Mouse (Mus musculus) lung, adult 2 months (tissue): ENCODE data around the gene Trappc13. TPM values are rescaled to one million over a fixed set of nuclear protein-coding genes. Genes with fewer than 3 reads are reported as not detected.
A peak's percentile ranks its signal among the peaks of the same experiment; 100 is the strongest.

ENCODE experiments used
- DNase-seq: peaks from one replicate; pipeline ENCODE4 v3.0.0; 2022
- H3K4me1 ChIP-seq: fragments of 200-500 bp; 2 replicates; pipeline ENCODE4 v1.6.1; 2011; ENCODE audit warnings: low read length; ENCODE audit not compliant: control insufficient read depth, insufficient read depth
- H3K4me3 ChIP-seq: fragments of 200-500 bp; replicated peaks from 2 replicates; pipeline ENCODE3; 2011; ENCODE audit warnings: low read depth, mild to moderate bottlenecking, control low read depth, low read length; ENCODE audit errors: extremely low read depth
- CTCF ChIP-seq: fragments of 200-500 bp; IDR thresholded peaks from 2 replicates; pipeline ENCODE4 v1.5.1; 2011; ENCODE audit warnings: mild to moderate bottlenecking, low read length, control low read depth; ENCODE audit not compliant: insufficient read depth
- POLR2A ChIP-seq: fragments of 200-500 bp; IDR thresholded peaks from 2 replicates; pipeline ENCODE4 v1.6.1; 2011; ENCODE audit warnings: low read depth, mild to moderate bottlenecking, control low read depth, low read length, borderline replicate concordance; ENCODE audit errors: extremely low read depth
- WGBS: fragments of 180-500 bp; shearing (Covaris S2); methylation state at CpG from one replicate; pipeline ENCODE4 v1.1.7; 2018; 5-methylcytosine and 5-hydroxymethylcytosine counted together
- polyA plus RNA-seq: library from polyadenylated mRNA; depleted of rRNA; stranded (reverse); fragments of >200 nt; gene quantifications from 2 replicates; pipeline ENCODE4 v1.2.3, GENCODE M21; 2012; rRNA removed

The Trappc13 gene
- polyA plus RNA-seq, 1 experiment = 6.9 TPM

DNA sequence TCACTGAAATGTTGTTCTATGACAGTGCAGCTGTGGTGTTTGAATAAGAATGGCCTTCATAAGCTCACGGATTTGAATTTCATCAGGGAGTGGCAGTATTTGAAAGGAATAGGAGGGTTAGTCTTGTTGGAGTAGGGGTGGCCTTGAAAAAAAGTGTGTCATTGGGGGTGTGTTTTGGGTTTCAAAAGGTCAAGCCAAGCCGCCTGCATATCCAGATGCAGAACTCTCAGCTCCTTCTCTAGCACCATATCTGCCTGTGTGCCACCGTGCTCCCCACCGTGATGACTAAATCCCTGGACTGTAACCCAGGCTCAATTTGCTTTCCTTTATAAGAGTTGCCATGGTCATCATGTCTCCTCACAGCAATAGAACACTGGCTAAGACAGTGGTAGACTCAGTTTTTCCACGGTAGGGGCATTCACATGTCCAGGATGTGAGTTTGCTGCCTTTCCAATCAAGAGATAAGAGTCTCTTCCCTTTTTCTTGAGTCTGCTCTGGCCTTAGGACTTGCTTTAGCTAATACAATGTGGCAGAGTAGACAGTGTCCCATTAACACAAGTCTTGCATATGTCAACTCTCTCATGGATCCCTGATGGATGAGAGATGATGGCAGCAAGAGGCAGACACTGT lies 76.5 kb downstream of the Trappc13 start:
- no peak for DNase-seq
- no peaks in the 10 kb centered on the region for H3K4me1 ChIP-seq
- H3K4me3 ChIP-seq = no peak overlapping the region
- no peak for TF ChIP-seq CTCF
- no peak for TF ChIP-seq POLR2A
- 86% methylated on average over 5 of the region's 5 CpGs for WGBS

DNA sequence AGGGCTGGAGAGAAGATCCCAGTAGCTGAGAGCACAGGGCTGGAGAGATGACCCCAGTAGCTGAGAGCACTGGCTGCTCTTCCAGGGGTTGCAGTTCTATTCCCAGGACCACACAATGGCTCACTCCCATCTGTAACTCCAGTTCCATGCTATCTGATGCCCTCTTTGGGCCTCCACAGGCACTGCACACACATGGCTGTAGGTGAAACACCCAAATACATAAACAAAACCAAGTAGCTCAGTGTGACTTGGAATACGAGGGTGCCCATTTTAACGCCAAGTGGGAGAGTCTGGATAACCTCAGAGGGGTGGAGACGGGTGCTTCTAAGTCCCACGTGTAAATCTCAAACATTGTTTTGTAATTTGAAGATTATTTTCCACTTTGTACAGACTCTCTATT lies 77.9 kb downstream of the Trappc13 start:
- 89% methylated on average over 4 of the region's 4 CpGs for WGBS
- no peak overlapping the region for H3K4me3 ChIP-seq
- no peak for TF ChIP-seq POLR2A
- no peak for TF ChIP-seq CTCF
- no peak for DNase-seq
- peaks cover 3% of the 10 kb centered on the region; the same call in 1 of the 2 replicates for H3K4me1 ChIP-seq

DNA sequence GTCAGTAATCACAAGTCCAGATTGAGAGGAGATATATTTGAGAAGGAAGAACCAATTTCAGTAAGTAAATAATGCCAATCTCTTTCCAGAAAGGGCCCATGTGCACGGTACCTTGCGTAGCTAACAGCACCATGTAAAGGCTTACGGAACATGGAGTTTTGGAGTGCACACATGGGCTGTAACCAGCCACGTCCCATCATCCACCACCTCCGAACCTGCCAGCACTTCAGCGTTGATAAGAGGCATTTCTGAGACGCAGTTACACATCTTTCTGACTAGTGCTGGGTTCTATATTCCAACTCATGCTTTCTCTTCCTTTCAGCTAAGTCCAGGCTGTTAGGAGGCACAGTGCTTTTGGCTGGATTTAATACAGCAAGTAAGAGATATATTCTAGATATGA lies 81.1 kb downstream of the Trappc13 start:
- Histone ChIP-seq H3K4me1 (peaks cover 8% of the 10 kb centered on the region; the same call in 1 of the 2 replicates), H3K4me3 (no peak overlapping the region)
- no peak for DNase-seq
- no peak for TF ChIP-seq POLR2A
- no peak for TF ChIP-seq CTCF
- 61% methylated on average over 7 of the region's 7 CpGs for WGBS

DNA sequence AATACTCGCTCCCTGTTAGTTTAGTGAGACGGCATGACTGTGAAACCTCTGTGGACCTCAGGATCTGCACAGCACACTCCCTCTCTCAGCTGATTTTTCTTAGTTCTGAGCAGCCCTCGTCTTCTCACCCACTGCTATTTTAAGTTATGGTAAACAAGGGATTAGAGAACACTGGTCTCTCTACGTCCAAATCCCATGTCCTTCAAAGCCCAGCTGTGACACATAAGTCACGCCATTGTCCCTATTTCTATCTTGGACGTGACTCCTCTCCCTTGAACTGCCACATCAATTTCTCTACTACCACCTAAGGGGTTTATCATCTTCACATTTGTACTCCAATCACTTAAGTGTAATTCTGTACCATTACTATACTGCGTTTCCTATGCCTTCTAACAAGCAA lies 82.3 kb downstream of the Trappc13 start:
- WGBS = 63% methylated on average over 7 of the region's 7 CpGs
- DNase-seq = no peak
- H3K4me3 ChIP-seq = no peak overlapping the region

DNA sequence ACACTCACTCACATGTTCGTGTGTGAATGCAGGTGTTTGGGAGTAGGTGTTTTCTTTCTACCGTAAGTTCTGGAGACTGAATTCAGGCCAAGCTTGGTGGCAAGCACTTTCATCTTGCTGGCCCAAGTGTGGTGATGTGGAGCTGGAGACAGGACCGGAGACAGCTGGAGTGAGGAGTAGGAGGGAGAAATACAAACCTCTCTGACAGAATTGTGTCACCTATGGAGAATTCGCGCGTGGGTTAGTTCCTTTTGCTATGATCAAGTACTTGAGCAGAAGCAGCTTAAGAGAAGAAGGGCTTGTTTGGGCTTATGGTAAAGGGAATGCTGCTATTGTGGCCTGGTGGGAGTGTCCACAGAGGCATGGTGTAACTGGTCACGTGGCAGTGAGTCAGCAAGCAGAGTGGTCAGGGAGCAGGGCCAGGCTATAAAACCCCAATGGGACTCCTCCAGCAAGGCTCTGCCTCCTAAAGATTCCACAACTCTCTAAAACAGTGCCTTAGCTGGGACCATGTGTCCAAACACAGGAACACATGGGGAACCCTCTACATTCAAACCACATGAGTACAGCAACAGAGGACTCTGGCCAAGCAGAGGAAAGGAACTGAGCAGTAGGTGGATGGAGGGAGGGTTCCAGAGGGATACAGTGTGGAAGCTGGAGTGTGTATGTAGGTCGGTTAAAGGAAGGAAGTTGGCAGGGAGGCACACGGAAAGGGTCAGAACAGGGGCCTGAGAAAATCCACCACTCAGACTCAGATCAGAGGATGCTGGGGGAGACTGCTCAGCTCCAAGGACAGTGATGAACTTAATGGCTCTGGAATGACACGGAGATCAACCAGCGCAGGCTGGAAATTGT lies 83.5 kb downstream of the Trappc13 start:
- no peak for TF ChIP-seq CTCF
- TF ChIP-seq POLR2A = no peak
- WGBS = 66% methylated on average over 11 of the region's 11 CpGs
- no peak overlapping the region for H3K4me3 ChIP-seq
- H3K4me1 ChIP-seq = peaks cover 8% of the 10 kb centered on the region; the same call in 1 of the 2 replicates
- DNase-seq = peak; percentile 21

More for the DNA sequence above, 82.3 kb downstream of the Trappc13 start:
- peaks cover 8% of the 10 kb centered on the region; the same call in 1 of the 2 replicates for H3K4me1 ChIP-seq
- TF ChIP-seq POLR2A (no peak), CTCF (no peak)

Other genes with a start within 250 kb of the Trappc13 start
- 7.7 and 12.4 TPM in 2 replicates for gene Nln, start 68.9 kb downstream of the Trappc13 start, polyA plus RNA-seq
- gene Sgtb, start 68.7 kb downstream of the Trappc13 start, polyA plus RNA-seq = 2.1 and 2.5 TPM in 2 replicates
- 1.7 and 3.5 TPM in 2 replicates for gene Trim23, start 328 bp upstream of the Trappc13 start, polyA plus RNA-seq
- 0.13 TPM in 1 of 2 replicates, not detected in the other for gene Cenpk, start 50.1 kb upstream of the Trappc13 start, polyA plus RNA-seq
- 0.83 and 2.1 TPM in 2 replicates for gene Ppwd1, start 50.4 kb upstream of the Trappc13 start, polyA plus RNA-seq
- gene Adamts6, start 109.4 kb upstream of the Trappc13 start, polyA plus RNA-seq = 0.75 and 1.5 TPM in 2 replicates